Mouse (Mus musculus): ENCODE results near the gene Prkag1. TPM values are rescaled to one million over a fixed set of nuclear protein-coding genes. Genes with fewer than 3 reads are reported as not detected.

The Prkag1 gene
- 100 to 1,000 TPM; 119 to 137 (median 129) TPM for polyA plus RNA-seq (2017; shearing (Covaris generic))

DNA sequence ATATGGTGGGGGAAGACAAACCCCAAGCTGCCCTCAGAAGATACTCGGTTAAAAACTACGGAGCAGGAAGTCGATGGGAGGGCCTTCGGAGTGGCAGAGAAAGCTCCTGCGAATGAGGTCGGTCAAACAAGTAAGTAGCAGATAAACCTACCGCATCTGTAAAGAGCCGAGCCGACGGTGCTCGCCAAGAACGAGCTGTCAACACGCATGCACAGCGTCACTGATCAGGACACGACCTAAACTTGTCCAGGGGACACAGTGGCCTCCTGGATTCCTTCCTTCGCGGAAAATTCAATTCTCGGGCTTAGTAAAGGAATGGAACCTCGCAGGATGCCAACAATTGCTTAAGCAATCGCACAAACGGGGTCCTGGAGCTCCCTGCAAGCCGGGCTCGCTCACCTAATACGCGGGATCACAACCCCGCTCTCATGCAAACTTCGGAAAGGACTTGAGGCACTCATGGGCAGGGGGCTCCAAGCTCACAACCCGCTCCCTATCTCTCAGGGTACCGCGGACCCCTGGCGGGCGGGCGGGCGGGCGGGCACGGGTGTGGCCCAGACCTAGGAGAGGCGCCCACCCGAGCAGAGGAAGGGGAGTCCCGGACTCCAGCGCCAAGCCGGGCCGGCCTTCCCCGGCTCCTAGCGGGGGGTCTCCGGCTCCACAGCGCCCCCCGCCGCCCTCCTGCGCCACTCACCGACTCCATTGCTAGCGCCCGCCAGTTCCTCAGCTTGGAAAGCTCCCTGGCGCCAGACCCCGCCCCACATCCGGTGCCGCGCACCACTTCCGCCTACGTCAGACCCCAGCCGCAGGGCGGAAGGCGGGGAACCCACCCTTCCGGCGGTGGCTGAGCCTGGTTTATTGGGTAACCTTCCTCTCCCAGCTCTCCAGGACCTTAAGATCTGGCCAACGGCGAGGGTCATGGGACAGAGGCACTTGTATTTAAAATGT lies at the start of gene Prkag1:
Gene Prkag1, minus strand, starts transcription at position 786 of the 948 bp plus-strand sequence.
- ATAC-seq = peak; percentile 91

DNA sequence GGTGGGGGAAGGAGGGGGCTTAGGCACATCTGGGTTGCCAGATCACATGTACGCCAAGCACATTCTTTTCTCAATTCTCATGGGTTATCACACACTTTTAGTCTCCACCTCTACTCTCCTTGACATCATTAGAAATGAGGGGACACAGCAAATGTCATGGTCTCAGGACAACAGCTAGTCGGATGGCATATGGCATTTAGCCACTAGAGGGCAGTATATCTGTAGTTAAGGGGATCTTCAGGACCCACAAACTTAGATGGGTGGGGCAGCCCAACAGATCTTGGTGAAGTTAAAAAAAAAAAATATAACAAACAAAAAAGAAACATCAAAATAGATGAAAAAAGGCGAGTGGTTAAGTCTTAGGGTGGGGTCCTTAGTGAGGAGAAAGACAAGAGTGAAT lies 46.0 kb upstream of the Prkag1 start:
- ATAC-seq = no peak

DNA sequence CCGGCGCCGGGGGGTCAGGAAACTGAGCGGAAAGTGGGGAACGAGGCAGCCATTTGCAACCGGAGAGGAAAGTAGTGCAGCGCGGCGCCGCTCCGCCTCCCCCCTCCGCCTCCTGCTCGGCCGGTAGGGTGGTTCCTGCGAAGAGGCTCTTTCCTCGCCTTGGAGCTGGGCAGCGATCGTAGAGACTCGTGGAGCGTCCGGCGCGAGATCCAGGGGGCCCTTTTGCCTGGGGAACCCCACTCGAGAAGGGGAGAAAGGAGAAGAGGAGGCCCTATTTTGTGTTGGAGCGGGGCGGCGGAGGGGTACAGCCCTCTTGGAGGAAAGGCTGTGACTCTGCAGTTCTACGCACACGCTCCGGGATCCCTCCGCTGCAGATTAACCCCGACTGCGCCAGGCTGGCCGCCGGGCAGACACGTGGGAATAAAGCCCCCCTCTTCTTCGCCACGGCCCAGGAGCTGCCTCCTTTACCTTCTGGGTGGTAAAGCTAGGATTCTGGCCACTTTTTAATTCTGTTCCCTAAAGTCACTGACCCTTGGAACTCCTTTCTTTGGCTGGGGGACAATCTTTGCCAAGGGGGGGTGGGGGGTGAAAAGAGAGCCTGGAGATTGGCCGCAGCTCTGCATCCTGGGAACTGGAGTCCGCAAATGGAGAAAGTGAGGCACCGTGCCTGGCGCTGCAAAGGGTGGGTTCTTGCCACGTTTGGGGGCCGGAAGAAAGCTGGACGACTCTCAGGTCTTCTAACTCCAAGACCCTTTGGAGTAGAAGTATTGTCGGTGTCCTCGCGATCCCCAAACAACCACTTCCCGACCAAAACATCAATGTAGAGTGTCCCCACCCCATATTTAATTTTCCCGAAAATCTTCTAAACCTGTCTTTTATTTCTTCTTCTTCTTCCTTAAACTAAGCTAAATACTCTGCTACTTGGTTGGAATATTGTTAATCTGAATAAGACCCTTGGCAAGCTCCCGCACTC lies 40.9 kb upstream of the Prkag1 start:
- peak; percentile 70 for ATAC-seq

DNA sequence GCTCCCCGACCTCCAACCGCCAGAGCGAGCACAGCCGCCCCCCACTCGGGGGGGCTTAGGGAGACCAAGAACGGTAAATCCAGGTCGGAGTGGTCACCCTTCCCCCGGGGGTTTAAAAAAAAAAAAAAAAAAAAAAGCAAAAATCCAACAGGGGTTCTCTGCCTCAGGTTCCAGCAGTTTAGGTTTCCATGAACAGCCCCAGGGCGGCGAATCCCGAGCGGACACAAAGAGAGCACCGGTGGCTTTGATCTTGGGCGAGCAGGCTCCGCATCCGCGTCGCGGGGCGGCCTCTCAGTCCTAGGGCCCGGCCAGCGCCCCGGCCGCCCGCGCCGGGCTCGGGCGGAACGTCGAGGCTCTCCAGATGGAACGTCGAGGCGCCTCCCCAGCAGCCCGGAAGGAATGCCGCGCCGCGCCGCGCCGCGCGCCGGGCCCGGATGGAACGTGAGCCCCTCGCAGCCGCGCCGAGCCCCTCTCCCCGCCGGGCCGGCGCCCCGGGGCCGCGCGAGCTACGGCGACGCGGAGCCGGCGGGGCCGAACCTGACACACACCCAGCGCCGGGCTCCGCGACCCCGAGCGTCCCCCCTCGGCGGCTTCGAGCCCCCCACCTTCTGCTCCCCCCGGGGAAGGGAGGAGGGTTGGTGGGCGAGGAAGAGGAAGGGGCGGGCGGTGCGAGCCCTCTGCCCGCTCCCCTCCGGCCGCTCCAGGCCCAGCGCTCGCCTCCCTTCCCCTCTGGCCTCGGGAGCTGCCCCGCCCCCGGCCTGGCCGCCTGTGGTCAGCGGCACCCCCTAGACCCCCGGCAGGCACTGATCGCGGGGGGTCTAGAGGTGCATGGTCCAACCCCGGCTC lies 40.0 kb upstream of the Prkag1 start, which contains the start of gene Kmt2d:
Gene Kmt2d, minus strand, starts transcription at position 135 of the 846 bp plus-strand sequence.
- ATAC-seq = peak; percentile 10

GRCm38 (mm10) chr15:98870179-98871069 lies 39.1 kb upstream of the Prkag1 start:
- no peak for ATAC-seq

DNA sequence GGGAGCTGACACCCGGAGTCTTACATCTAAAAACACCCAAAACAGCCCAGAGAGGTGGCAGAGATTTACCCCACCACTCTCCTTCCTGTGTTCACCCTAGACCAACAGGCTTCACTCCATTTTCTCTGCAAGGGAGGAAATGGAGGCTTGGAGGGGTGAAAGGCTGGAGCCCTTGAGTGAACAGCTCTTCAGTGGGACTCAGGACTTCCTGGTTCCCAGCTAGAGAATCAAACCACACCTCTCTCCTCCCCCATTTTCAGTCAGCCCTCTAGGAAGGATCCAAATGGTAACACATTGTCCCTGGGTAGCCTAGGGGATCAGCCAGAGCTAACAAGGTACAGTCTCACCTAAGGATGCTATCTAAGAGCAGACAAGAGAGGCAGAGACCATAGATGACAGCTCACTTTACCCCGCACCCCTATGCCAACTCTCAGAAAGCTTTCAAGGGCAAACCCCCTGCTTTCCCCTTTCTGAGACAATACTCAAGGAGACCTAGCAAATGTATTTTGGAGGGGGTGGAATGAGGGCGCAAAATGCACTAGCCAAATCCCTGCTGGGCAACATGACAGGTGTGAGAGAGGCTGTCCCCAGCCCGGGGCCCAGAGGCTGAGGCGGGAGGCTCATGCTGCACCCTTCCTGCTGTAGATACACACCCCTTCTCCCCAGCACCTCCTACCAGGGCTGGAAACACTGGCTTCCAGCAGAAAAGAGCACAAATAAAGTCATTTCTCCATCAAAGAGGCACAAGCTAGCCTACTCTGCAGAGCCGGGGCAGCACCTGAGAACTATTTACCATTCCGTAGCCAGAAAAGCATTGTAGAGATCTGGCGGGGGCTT lies 38.2 kb upstream of the Prkag1 start:
- ATAC-seq = no peak

GRCm38 (mm10) chr15:98868346-98869063 lies 37.2 kb upstream of the Prkag1 start:
- no peak for ATAC-seq

DNA sequence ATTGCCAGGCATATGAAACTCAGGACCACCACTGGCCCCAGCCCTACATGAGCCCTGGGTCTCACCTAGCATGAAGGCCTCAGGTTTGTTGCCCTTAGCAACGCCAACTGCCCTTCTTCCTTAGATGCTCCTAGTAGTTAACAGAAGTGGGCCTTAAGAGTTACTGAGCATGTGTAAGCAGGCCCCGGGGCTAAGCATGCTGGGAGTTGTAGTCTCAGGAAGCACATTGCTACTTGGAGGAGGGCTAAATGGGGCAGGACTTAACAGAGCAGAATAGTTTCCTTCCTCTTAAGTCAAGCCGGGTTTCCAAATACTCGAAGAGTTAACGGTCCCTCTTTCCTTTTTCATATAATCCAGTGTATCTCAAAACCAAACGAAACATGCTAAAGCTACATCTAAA lies 36.0 kb upstream of the Prkag1 start:
- peak; percentile 67 for ATAC-seq

- no peak for ATAC-seq
Observed at GRCm38 (mm10) chr15:98866501-98866900, 35.2 kb upstream of the Prkag1 start.

DNA sequence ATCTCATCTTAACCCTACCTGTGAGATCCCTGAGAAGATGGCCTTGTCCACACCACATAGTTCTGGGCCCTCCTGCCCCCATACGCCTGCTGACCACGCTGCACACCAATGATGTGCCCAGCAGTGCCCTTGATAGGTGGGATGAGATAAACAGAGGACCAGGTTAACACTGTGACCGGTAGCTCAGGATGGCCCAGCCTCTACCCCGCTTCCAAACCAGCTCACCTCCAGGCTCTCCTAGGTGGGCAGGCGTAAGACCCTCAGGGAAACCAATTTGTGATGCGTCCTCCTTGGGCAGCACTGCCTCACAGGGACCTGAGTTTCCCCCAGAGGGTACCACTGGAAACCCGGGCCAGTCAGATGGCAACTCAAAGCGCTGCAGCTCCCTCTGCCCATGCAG lies 34.5 kb upstream of the Prkag1 start:
- no peak for ATAC-seq

DNA sequence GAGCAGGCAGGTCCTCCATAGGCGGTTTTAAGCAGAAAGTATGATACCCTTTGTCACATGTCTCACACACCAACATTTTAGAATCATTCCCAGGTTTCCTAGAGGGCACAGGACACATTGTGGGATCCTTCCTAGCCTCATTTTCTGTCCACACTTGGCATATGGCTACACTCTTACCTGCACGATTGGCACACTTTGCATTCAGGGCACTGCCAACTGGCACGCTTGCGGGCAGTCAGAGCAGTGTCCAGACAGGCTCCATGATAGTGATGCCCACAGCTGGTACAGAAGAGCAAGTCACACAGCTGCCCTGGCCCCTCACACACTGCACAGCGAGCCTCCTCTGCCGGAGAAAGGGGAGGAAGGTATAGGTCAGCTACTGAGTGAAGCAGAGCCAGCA lies 33.6 kb upstream of the Prkag1 start:
- no peak for ATAC-seq

DNA sequence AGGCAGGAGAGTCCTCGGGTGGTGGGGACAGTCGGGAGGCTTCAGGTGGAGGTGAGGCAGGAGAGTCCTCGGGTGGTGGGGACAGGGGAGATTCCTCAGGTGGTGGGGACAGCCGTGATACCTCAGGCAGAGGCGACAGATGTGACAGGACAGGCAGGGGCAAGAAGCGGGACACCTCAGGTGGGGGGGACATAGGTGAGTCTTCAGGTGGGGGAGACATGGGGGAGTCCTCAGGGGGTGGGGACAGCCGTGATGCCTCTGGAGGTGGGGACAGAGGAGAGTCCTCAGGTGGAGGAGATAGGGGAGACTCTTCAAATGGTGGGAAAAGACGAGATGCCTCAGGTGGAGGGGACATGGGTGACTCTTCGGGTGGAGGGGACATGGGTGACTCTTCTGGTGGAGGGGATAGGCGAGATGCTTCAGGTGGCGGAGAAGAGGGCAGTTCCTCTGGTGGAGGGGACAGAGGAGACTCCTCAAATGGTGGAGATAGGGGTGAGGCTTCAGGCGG lies 32.2 kb upstream of the Prkag1 start:
- no peak for ATAC-seq

- no peak for ATAC-seq
Observed at GRCm38 (mm10) chr15:98861701-98862410, 30.5 kb upstream of the Prkag1 start.

- ATAC-seq = no peak
Observed at GRCm38 (mm10) chr15:98860921-98861320, 29.6 kb upstream of the Prkag1 start.

DNA sequence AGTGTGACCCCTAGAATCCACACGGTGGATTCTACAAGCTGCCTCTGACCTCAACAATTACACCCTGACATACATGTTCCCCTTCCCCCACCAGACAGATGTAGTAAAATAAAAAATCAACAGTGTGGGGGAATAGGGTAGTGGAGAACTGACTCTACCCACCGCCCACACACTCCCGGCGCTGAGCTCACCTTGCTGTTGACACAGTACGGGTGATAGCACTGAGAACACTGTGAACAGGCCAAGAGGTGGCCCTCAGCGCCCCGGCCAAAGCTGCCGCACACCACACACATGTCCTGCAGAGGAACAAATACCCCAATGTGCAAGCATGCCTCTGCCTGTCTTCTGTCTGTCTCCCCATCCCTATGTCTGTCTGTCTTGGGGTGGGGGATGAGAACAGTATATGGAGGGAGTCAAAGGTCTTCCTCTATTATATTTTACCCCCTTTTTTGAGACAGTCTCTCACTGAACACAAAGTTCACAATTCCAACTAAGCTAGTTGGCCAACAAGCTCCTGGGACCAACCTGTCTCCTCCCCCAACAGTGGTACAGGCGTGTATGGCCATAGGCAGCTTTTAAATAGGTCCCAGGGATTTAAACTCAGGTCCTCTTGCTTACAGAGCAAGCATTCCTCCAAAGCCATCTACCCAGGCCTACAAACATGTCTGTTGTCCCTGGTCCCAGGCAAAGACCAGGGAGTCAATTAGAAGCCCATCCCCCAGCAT lies 28.2 kb upstream of the Prkag1 start:
- no peak for ATAC-seq

GRCm38 (mm10) chr15:98854214-98854613 lies 22.9 kb upstream of the Prkag1 start:
- ATAC-seq = no peak

DNA sequence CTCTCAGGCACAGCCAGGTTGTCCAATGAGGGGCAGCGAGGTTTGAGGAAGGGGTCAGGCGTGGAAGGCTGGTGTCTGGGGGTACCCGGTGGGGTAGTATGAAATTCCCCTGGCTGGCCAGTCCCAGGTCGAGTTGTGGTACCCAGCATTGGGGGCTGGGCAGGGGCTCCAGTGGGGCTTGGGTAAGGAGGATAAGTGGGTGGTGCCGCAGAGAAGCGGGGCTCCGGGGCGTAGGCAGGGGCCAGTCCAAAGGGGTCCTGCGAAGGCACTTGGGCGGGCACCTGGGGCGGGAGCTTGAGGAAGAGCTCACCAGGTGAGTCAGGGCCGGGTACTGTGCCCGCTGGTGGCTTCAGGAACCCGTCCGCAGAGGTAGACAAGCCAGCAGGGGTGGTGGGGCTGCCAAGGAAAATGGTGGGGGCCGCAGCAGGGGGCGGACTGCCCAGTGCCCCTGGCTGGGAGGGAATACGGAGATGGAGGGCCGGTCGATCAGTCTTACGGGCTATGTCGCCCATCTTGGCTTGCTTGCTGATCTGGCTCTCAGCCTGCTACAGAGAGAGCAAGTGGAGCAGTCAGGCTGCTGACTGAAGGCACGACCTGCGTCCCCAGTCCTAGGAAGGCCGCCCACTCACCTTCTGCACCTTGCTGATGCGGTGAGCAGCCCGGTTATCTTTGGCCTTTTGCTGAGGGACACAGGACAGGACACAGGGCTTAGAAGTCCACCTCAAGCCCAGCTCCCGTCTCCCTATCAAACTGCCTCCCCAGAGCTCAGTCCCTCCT lies 22.0 kb upstream of the Prkag1 start:
- ATAC-seq = no peak
